Mouse (Mus musculus) right cerebral cortex, postnatal 36 days (tissue): ENCODE measurements around the gene Slc25a20.
"Not testable (repeated sequence)": the region's sequence is repeated elsewhere in the genome, so short reads cannot be mapped to it uniquely, and the experiment has no call there.

Experiments used
- DNase-seq, 2 experiments: peaks; one replicate each; pipeline ENCODE4 v3.0.0; 2022; ENCODE audit warnings: low spot score in 2 of 2, mixed read lengths in 1 of 2

Slc25a20 gene

DNA sequence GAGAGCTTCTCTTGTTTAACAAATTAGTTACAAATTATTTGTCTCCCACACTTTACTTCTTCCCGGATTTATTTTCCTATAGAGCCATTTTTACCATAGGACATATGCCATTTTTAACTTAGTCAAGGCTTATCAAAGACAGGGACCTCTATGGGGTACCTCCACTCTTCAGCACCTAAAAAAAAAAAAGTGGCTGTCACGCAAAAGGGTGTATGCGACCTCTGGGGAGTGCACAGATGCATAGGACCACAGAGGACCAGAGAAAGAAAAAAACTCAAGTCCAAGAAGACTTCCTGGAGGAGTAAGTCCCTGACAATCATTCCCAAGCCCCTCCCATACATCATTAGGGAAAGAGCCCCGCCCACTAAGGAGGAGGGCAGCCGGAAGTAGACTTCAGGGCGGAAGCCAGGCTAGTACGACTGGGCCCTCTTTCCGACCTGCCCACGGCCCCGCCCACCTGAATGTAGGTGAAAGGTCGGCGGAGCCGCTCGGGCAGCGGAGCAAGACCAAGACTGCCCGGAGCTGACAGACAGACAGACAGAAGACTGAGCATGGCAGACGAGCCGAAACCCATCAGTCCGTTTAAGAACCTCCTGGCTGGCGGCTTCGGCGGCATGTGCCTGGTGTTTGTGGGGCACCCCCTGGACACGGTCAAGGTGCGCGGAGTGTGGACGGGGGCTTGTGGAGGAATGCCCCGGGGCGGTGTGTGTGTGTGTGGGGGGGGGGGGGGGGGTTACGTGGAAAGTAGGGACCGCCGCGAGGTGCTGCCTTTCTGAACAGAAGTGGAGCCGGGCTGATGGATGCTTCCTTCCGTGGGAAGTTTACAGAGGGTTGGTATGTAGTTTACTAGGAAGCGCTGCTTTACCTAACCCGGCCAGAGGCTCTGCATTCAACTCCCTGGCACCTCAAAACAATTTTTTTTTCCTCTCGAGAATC is at the start of gene Slc25a20:
Gene Slc25a20 (plus strand): TSS at position 412 of the 936 bp plus-strand sequence.
- peak; percentile 47 to 62 for DNase-seq

- no peak for DNase-seq
These were observed 44.6 kb upstream of the Slc25a20 start for GRCm38 (mm10) chr9:108617301-108617700.

DNA sequence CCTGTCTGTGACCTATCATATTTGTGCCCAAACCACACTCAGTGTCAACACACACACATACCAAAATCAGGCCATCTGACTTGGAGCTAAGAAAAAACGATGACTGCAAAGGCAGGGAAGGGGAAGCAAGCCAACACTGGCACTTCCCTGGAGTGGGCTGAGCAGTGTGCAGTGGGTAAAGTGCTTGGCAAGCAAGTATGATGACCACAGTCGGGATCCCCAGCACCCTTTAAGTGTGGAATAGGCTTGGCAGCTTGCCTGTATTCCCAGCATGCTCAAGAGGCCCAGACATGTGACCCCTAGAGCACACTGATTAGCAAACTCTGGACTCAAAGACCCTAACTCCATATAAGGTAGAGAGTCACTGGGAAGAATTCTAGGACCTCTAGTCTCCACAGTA is 35.4 kb upstream of the Slc25a20 start:
- no peak for DNase-seq

- DNase-seq: no peak
These were observed 33.7 kb upstream of the Slc25a20 start for GRCm38 (mm10) chr9:108628141-108628540.

DNA sequence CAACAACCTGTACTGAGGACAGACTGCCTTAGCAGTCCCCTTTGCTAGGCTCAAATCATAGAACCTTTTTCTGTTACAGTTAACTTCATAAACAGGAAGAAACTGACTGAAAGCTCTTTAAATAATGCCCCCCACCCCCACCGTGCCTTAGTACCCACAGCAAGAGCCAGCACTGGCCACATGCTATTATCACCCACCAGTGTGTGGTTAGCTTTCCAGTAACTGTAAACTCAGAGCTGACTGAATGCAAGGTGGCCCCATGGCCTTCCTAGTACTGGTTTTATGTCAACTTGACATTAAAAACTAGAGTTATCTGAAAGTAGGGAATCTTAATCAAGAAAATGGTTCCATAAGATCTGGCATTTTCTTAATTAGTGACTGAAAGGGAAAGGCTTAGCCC is 31.2 kb upstream of the Slc25a20 start:
- no peak for DNase-seq

DNA sequence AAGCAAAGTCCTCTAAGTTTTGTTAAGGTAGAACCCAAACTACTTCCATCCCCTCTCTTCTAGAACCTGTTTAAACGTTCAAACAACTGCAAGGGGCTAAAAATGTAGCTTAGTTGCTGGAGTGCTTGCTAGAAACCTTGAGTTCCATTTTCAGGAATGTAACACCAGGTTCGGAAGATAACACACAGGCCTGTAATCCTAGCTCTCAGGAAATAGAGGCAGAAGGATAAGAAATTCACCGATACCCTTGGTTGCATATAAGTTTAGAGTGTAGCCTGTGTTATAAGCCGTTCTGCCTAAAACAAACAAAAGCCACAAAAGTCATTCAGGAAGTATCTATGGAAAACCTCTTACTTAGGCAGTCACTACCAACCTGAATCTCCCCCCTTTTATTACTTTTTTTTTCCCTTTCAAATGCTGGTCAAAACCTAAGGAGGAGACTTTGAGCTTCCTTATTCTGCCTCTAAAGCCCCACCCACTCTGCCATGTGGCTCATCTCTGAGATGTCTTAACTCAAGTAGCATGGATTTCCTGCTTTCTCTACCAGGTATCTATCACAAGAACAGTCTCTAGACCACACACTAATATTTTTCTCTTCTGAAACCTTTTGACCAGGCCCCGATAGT is 30.1 kb upstream of the Slc25a20 start:
- DNase-seq: no peak

- DNase-seq: no peak
These were observed 29.5 kb upstream of the Slc25a20 start for GRCm38 (mm10) chr9:108632375-108632774.

DNA sequence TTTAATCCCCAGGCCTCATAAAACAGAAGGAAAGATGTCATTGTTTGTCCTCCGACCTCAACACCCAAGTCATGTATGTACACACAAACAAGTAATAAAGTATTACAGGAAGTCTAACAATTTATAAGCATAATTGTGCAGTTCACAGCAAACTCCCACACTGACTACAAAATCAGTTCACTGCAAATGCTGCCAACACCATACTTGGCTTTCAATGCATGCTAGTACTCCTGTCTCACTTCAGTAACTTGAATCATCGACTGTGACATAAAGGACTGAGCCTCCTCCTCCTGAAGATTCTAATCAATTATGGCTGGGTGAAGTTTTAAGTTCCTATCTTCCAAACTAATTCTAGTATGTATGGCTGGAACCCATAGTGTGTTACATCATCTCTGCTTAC is 28.0 kb upstream of the Slc25a20 start:
- no peak for DNase-seq

DNA sequence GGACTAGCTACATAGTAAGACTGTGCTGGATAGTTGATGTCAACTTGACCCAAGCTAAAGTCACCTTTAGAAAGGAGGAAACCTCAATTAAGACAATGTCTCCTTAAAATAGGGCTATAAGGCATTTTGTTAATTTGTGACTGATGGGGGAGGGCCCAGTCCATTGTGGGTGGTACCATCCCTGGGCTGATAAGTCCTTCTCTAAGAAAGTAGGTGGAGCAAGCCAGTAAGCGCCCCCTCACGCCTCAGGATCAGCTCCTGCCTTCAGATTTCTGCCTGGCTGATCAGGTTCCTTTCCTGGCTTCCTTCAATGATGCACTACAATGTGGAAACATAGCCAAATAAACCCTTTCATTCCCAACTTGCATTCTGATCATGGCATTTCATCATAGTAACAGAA is 26.5 kb upstream of the Slc25a20 start:
- no peak for DNase-seq

DNA sequence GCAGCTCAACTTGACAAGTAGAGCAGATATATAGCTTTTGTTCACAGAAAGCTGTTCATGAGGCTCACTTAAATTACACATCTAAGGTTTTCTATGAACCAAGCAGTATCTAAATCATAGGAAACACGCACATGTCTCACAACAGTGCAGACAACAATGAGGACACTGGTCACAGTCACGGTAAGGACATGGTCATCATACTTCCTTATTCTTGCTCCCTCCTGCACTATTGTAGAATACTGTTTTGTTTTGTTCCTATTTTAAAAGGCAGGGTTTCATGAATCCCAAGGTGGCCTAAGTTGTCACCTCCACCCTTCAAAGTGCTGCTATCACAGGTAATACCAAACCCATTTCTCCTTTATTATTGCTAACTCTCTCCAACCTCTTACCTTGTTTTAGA is 22.1 kb upstream of the Slc25a20 start:
- DNase-seq: no peak

DNA sequence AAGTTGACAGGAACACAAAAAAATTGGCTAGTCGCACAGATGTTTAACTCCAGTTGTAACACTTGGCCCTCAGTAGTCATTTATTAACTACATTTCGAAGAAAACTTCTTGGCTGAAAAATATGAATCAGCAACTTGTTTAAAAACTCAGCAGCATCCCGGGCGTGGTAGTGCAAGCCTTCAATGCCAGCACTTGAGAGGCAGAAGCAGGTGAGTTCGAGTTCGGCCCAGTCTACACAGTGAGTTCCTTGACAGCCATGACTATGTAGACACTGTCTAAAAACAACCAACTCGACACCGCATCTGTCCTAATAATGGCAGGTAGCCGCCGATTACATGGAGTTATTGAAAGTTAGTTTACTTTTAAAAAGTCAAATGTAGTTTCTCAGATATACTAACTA is 13.7 kb upstream of the Slc25a20 start:
- DNase-seq: no peak

DNA sequence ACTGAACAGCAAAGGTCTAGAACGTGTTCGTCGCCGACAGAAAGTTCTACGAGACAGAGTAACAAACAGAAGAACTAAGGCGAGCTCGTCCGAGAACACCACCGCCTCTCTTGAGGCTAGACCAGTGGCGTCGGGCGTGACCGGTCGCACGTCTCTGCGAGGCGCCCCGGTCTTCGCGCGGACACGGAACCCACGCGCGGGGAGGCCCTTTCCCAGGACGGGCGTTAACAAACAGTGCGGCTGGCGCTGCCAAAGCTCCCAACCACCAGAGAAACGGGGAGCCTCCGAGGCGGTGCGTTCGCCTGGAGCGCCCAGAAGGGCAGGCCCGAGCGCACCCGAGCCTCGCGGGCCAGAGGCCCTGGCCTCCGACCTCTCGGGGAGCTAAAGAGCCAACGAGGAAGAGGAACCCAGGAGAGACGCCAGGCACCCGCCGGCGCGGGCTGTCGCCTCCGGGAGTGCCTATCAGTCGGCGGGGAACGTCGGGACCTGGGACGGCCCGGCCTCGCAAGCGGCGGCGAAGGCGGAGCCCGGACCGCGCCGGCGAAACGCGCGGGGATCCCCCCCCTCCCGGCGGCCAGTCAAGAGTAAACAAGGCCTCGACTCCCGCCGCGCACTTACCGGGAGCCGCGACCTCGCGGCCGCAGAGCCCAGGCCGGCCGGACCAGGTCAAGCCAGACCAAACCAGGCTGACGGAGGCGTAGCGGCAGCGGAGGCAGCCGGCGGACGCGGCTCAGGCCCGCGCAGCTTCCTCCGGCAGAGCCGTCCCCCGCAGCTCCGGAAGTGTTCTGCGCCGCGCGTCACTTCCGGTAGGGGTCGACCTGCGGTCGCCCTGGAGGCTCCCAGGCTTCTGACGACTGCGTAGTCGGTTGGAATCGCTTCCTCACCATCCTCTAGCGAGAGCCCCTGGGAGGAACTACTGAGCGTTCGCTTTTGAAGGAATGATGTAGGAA is 13.0 kb upstream of the Slc25a20 start, which contains the start of gene Arih2:
Gene Arih2 (minus strand): TSS at position 776 of the 950 bp plus-strand sequence.
- DNase-seq: peak; percentile 83 to 88

GRCm38 (mm10) chr9:108649561-108650440 is 12.1 kb upstream of the Slc25a20 start:
- no peak for DNase-seq

DNA sequence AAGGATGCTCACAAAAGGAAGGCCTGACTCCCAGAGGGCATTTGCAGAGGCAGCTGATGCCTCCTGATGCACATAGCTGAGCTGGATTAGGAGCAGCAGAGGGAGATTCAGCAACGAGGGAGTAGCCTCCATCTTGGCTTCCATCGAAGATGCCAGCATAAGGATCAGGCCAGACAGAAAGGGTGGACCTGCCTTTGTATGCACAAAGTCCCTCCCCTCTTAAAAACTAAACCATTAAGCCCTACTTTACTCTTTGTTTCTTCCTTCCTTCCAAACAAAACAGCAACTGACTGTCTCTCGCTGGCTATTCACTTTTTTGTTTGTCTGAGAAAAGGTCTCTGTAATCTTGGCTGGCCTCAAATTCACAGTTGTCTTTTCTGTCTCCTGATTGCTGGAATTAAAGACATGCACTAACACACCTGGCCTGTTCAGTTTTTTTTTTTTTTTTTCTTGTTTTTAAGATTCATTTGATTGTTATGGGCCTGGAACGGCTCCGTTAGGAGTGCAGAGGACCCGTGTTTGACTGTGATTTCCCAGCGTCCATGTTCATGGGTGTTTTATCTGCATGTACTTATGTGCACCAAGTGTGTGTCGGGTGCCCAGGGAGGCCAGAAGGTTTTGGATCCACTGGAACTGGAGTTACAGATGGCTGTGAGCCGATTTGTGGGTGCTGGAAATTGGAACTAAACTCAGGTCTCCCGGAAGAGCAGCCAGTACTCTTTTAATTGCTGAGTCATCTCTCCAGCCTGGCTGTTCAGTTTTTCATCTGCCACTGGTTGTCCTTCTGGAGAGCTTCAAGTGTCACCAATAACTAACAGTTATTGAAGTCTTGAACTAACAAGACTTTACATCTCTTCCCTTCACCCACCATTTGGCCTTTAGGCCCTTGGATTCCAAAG is 7.1 kb upstream of the Slc25a20 start:
- no peak for DNase-seq

DNA sequence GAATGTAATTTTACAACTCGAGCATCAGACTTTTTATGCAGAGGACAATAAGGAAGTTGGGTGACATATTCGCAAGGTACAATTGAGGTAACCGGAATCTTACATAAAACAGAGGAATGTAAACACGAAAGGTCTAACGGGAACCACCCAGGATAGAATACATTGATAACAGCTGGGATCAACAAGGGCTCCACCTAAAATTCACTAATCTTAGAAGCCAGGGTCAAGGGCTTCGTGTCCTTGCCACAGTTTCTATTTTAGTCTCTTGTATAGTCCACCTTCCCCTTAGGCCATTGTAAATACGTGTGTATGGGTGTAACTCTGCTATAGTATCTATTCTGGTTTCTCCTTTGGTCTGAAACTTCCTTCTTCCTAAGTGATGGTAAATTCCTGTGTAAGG is 6.0 kb upstream of the Slc25a20 start:
- not testable (repeated sequence) for DNase-seq

- DNase-seq: no peak
These were observed 772 bp downstream of the Slc25a20 start for GRCm38 (mm10) chr9:108662660-108663059.

DNA sequence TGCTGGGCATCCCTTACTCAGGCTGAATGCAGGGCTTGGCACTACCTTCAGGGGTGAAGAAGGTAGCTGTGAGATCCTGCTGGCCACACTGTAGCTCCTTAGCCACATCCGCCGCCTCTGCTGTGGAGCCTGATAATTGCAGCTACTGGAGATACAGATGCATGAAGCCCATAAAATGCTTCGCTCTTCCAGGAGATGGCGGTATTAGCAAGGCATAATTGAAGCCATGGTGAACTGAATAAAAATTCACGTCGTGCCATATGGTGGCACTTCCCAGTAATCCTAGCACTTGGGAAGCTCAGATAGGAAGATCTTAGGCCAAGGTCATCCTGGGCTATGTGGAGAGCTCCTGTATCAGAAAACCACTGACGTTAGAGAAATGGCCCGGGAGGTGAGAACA is 8.0 kb downstream of the Slc25a20 start:
- no peak for DNase-seq

DNA sequence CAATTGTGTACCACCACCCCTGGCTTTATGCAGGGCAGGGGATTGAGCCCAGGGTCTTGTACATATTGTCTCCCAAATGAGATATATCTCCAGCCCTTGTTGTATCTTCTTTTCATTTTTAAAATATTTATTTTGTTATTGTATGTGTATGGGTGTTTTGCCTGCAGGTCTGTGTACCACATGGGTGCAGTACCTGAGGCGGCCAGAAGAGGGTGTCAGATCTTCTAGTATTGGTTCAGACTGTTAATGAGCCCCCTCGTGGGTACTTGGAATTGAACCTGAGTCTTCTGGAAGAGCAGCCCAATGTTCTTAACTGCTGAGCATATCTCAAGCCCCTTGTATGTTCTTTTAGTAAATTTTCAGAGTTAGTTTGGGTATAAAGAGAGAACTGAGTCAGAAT is 11.3 kb downstream of the Slc25a20 start:
- DNase-seq: no peak

DNA sequence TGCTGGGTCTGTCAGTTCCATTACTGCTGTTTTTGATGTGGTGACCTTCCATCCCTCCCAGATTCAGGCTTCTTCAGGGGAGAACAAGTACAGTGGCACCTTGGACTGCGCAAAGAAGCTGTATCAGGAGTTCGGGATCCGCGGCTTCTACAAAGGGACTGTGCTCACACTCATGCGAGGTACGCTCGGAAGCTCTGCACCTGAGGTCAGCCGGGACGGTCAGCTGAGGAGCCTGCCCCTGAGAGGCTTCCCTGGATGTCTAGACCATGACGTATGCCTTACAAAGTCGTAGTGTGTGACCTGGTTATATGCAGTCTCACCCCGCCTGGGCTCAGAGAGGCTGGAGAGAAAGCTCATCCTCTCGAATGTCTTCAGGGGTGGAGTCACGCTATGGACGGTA is 18.1 kb downstream of the Slc25a20 start:
- no peak for DNase-seq

DNA sequence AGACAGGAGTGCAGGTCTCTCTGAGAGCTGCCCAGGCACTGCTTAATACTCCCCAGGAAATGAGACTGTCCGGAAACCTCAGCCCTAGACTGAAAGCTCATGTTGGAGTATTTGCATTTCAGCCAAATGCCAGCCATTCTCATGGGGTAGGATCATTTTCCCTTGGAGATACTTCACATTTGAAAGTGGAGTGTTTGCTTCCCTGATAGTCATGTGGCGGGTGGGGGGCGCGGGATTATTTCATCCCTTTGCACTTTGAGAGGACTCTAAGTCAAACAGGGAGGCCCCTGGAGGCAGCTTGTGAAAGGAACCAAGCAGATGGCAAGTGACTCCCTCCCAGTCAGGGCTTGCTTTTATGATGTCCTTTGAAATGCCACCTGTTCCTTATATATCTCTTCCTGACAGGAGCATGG is 24.6 kb downstream of the Slc25a20 start:
- no peak for DNase-seq
